Mouse (Mus musculus): ENCODE measurements around the gene Ctdnep1.

- TF ChIP-seq CTCF (IDR thresholded peaks at IDR 0.05; ENCODE audit: extremely low read depth, insufficient read depth, low read length) (no peak), POLR2A (IDR thresholded peaks at IDR 0.05; ENCODE audit: extremely low read depth, insufficient read depth, low read length) (no peak)
Measured at GRCm38 (mm10) chr11:70026689-70027088, 45.7 kb downstream of the Ctdnep1 start.

All from cortical plate, adult 2 months (tissue).